In genomic region chr7:98407615-98408014, GRCm38 (mm10) we compare ENCODE assay signal across 28 mouse cellular contexts. TPM values are rescaled to one million over a fixed set of nuclear protein-coding genes. Genes with fewer than 3 reads are reported as not detected.
"Had no signal": no experiment of that assay in that cellular context is flagged by ENCODE, and none has a peak within 500 bp of the region (broad histone marks: within the 10 kb centered on the region; RNA-seq: fewer than 3 reads in every experiment).

No protein-coding gene starts in this region.

- H3K4me1 ChIP-seq: liver, embryonic 12.5 days; liver, embryonic 15.5 days; lung, embryonic 15.5 days; neural tube, embryonic 12.5 days had no signal

- H3K27ac ChIP-seq: limb, embryonic 10.5 days; limb, embryonic 13.5 days; liver, embryonic 12.5 days; liver, embryonic 15.5 days; lung, embryonic 15.5 days; macrophage; midbrain, embryonic 12.5 days; midbrain, embryonic 15.5 days; neural tube, embryonic 12.5 days; neural tube, embryonic 15.5 days; stomach, postnatal 0 days had no signal

- ATAC-seq: liver, embryonic 12.5 days; midbrain, embryonic 15.5 days had no signal

- H3K4me3 ChIP-seq: limb, embryonic 10.5 days; limb, embryonic 13.5 days; liver, embryonic 12.5 days; liver, embryonic 15.5 days; lung, embryonic 15.5 days; midbrain, embryonic 12.5 days; midbrain, embryonic 15.5 days; neural tube, embryonic 12.5 days; neural tube, embryonic 15.5 days had no signal

- H3K9me3 ChIP-seq: limb, embryonic 10.5 days; limb, embryonic 13.5 days; liver, embryonic 12.5 days; liver, embryonic 15.5 days; lung, embryonic 15.5 days; midbrain, embryonic 12.5 days; midbrain, embryonic 15.5 days; neural tube, embryonic 12.5 days; neural tube, embryonic 15.5 days had no signal

- H3K27me3 ChIP-seq: limb, embryonic 13.5 days; liver, embryonic 12.5 days; liver, embryonic 15.5 days; lung, embryonic 15.5 days; midbrain, embryonic 12.5 days; midbrain, embryonic 15.5 days; neural tube, embryonic 12.5 days; neural tube, embryonic 15.5 days had no signal

- H3K36me3 ChIP-seq: limb, embryonic 10.5 days; limb, embryonic 13.5 days; liver, embryonic 12.5 days; liver, embryonic 15.5 days; lung, embryonic 15.5 days; midbrain, embryonic 12.5 days; midbrain, embryonic 15.5 days; neural tube, embryonic 12.5 days; neural tube, embryonic 15.5 days had no signal

- H3K4me2 ChIP-seq: limb, embryonic 13.5 days; liver, embryonic 12.5 days; liver, embryonic 15.5 days; lung, embryonic 15.5 days; midbrain, embryonic 12.5 days; midbrain, embryonic 15.5 days; neural tube, embryonic 12.5 days; neural tube, embryonic 15.5 days had no signal

- DNase-seq: kidney, adult 9 months; kidney, postnatal 14 days; kidney, postnatal 4 days; liver; lung, adult 18-20 months; lung, postnatal 10 days; right cerebral cortex, adult 18-20 months; right cerebral cortex, postnatal 14 days; right cerebral cortex, postnatal 4 days; thymus, adult 2 months; thymus, postnatal 14 days; thymus, postnatal 4 days had no signal

- H3K9ac ChIP-seq: limb, embryonic 13.5 days; liver, embryonic 12.5 days; liver, embryonic 15.5 days; lung, embryonic 15.5 days; midbrain, embryonic 12.5 days; midbrain, embryonic 15.5 days; neural tube, embryonic 12.5 days; neural tube, embryonic 15.5 days had no signal

RNA-seq across cellular contexts. Expression of gene Gucy2d, which starts 32.6 kb away (rescaled TPM):
- total RNA-seq: layer of hippocampus, adult 18-20 months; layer of hippocampus, postnatal 14 days; left cerebral cortex, postnatal 25 days had no signal
- polyA plus RNA-seq: kidney, embryonic 16.5 days; limb, embryonic 13.5 days; liver, embryonic 12.5 days; liver, embryonic 15.5 days; lung, embryonic 15.5 days; macrophage; midbrain, embryonic 12.5 days; midbrain, embryonic 15.5 days; neural tube, embryonic 12.5 days; stomach, embryonic 14.5 days had no signal
